Mouse (Mus musculus): ENCODE measurements around the gene Fntb.
"Not testable (repeated sequence)": the region's sequence is repeated elsewhere in the genome, so short reads cannot be mapped to it uniquely, and the experiment has no call there.

Gene Fntb

DNA sequence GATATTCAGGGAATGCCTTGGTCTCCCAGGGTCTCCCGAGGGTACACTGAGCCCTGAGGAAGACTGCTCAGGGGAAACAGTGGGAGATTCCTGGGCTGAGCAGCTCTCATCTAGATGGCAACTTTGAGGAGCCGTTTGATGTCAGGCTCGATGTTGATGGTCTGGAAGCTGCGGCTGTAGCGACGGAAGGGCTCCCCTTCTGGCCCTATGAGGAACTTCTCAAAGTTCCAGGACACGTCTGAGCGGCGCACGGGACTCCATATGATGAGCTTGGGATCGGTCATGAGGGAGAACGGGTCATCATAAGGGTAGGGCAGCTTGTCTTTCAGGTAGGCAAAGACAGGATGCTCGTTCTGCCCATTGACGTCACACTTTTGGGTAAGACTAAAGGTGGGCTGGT lies 27.2 kb downstream of the Fntb start:
- not testable (repeated sequence) for DNase-seq (ENCODE audit: low read depth, low spot score)

DNA sequence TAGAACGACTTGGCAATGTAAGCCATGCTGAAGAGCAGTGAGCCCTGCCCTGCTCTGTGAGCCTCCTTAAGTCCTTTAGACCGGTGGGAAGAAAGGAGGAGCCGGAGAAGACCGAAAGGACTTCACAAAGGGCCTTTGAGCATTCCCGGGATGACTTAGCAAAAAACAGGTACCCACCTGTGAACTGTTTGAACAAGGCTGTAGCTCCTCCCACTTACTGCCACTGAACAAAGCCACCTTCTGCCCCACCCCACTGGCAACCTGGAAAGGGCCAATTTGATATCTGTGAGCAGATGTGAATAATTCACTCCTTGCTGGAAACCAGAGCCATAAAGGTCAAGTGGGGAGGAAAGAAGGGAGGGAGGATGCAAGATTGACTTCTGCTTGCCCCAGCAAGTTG lies 30.0 kb downstream of the Fntb start, which contains the start of gene Gpx2:
TSS of gene Gpx2 (minus strand) at position 205 of the 400 bp plus-strand sequence.
- DNase-seq (ENCODE audit: low read depth, low spot score), result no peak

DNA sequence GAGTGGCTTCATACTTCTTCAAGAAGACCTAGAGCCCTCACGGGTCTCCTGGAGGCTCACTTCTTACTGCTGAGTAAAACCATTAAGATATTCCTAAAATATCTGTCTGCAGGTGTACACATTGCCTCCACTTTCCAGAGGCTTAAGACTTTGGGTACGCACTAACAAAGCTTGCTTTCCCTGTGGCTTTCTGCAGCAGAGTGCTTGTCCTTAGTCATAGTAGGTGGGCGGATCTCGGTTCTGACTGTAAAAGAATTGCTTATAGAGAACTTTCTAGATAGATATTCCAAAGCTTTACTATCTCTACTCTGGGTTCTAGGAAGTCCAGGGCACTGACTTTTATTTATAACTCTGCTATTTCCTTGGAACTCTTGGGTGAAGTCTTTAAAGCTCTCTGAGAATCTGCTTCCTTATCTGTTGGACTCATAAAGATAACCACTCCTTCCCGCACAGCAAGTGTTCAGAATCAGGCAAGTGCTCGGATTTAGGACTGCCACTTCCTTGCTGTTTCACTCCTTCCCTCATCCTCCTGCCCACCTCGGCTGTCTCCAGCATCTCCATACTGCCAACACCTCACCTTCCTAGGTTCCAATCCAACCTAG lies 31.6 kb downstream of the Fntb start:
- no peak for DNase-seq (ENCODE audit: low read depth, low spot score)

DNA sequence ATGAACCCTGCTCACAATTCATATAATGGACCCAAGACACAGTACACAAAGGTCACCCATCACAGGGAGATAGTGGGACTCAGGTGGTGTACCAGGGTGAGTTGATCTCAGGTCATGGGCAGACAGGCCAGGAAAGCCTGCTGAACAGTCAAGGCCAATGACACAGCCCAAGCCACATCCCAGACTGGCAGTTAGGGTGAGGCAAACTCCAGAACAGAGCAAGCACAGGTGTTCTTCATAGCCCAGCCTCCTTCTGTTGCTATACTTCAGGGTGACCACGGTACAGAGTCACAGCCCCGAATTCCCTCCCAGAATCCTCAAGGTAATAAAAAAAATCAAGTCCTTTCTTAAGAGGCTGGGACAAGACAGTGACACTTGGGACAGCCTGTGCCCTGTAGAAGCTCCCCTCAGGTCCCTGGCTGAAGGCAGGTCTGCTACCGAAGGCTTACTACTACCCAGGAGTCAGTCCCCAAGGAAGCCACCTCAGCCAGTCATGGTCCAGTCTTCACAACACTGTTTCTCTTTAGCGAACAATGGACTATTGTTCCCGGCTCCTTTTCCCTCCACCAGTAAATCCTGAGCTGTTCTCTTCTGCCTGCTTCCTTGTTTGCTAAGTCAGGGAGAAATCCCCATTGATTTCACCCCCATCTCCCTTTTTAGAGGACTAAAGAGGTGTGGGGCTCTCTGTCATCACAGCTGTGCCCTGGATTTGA lies 32.8 kb downstream of the Fntb start:
- DNase-seq (ENCODE audit: low read depth, low spot score), result no peak

DNA sequence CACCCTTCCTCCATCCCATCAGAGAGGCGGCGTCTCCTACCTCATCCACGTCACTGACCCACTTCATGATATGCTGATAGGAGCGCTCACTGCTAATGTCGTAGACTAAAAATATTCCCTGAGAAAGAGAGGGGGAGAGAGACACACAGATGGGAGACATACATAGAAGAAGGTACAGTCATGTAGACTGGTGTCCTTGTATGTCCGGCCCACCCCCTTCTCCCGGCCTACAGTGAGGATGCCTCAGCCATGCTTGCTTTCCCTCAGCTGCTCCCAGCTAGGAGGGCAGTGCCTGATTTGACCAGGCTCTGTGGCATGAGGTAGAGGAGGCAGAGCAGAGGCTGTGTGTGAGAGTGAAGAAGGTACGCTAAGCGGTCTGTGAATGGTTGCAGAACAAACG lies 37.6 kb downstream of the Fntb start:
- DNase-seq (ENCODE audit: low read depth, low spot score), result peak; percentile 68

DNA sequence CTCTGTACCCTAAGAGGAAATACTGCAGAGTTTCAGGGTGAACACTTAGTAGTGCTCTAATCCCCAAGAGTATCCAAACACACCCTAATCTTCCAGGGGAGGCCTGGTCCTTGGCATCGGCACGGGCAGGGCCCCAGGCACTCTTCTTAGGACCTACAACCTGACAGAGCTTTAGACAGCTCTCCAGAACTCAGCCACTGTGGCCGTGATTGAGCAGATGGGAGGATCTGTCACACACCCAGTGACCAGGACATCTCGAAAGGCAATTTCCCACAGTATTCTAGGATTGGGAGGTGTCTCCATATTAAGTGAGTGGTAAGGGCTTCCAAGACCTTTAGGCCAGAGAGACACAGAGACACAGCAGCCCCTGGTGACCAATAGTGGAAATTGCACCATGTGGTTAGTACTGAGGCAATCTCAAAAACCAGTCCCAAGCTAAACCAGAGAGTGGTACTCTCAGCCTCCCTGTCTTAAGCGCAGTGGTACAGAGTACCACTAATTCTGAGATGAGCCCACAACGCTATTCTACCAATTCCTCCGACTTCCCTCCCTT lies 38.4 kb downstream of the Fntb start:
- no peak for DNase-seq (ENCODE audit: low read depth, low spot score)

DNA sequence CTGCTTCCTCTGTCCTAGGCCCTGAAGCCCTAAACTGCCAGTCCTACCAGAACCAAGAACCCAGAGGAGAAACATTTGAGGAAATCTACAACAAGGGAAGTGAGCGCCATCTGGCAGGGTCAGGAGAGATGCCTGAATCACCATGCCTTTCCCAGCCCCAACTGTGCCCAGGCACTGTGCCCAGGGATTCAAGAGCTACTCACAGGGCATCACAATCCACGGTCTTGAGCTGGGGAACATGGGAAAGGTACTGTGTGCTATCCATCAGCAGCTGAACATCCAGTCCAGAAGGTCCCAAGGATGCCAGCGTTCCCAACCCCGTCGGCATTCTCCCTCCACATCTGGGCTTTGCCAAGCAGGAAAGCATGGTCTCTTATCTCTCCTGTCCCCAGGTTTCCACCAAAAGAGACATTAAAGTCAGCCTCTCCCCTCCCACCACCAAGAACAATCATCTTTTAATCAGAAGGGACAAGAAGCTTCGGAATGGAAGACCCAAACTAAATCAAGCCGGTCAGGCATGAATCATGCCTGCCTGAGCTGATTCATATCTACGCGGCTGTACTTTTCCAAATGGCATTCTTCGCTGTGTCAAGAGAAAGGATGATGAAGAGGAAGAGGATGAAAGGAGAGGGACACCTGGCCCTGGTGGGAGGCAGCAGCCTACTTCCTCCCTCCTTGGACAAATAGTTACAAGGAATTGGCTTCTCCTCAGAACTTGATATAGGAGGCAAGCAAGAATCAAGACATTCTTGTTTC lies 39.8 kb downstream of the Fntb start:
- DNase-seq (ENCODE audit: low read depth, low spot score), result no peak

DNA sequence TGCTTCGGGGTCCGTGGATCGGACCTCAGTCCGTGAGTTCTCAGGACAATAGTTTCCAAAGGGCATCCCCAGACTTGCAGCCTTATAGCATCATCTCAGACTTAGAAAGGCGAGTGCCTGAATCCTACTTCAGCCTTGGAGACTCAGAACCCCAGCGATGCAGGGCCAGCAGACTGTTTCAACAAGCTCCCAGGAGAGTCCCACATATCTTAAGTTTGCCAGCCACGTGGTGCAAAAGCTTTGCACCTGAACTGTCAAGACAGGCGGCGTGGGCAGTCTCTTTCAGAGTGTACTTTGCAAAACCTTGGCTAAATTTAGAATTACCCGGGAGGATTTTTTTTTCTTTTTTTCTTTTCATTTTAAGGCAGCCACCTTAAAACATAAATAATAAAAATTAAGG lies 42.4 kb downstream of the Fntb start:
- DNase-seq (ENCODE audit: low read depth, low spot score), result peak; percentile 83

DNA sequence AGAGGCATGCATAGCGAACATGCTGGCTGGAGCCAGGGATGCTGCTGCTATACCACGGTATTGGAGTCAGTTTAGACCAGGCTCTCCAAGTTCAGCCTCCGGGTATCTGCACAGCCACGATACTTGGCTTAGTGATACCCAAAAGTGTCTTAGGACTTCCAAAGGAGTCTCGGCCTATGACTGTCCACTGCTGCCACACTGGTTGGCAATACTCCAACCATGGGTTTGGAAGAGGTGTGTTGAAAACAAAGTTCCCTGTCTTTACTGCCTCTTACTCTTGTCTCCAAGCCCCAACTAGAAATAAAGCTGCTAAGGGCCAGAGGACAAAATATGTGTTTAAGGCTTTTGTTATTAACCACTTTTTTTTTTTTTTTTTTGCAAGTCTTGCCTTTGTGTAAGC lies 45.1 kb downstream of the Fntb start:
- no peak for DNase-seq (ENCODE audit: low read depth, low spot score)

DNA sequence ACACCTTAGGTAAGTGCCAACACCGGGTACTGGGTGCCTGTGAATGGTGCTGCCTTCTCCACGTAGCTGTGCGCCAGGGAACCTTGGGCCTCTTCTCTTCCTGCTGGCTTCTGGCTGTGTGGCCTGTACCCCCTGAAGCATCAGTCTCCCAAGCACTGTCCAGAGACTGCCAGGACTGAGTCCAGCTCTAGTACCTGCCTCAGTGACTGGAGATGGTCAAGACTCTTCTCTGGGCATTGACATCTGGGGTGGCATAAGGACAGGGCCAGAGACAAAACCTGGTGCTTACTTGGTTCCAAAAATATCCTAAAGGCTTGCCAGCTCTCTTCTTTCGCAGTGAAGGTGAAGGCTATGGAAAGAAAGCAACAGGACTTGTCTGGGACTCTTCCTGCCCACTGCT lies 45.6 kb downstream of the Fntb start:
- no peak for DNase-seq (ENCODE audit: low read depth, low spot score)

DNA sequence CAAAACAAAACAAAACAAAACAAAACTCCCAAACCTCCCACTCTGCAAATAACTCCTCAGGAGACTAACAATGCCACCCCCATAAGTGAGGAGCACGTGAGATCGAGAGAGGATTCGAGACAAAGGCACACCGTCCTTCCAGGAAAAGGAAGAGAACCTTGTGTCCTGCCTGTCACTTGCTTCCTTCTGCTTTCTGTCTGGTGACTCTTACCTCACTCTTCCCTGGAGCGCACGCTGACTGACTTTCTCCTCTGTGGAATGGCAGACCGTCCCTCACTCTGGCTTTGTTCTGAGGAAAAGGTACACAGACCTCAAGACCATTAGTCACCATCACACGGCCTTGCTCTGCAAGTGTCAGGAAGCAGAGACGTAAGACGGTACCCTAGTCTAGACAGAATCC lies 48.2 kb downstream of the Fntb start:
- no peak for DNase-seq (ENCODE audit: low read depth, low spot score)

DNA sequence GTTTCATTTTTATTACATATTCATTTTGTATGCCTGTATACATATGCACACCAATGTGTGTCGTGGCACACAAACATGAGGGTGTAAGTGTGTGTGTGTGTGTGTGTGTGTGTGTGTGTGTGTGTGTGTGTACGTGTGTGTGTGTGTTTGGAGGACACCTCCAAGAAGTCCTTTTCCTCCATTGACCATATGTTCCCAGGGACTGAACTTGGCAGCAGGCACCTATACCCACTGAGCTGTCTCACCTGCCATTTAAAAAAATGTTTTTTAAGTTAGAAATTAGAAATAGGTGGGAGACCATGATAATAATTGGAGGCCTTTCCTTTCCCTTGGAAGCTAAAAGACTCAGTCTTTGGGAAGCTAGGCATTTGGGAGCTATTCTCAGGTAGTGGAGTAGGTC lies 48.7 kb downstream of the Fntb start:
- DNase-seq (ENCODE audit: low read depth, low spot score), result no peak

DNA sequence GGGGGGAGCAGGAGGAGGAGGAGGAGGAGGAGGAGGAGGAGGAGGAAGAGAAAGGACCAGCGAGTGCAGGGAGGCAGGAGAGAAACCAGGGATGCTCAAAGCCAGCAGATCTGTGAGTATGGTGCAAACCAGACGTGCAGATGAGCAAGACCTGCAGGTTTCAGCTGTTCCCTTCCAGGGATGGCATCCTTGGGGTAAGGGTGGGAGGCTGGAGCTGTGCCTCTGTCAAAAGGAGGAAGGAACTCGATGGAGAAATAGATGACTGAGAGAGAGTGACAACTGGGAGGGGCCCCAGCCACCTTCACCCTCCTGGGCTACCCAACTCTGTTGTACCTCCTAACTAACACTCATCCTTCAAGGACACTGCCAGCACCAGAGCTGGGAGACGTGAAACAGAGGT lies 51.3 kb downstream of the Fntb start:
- DNase-seq (ENCODE audit: low read depth, low spot score), result no peak

DNA sequence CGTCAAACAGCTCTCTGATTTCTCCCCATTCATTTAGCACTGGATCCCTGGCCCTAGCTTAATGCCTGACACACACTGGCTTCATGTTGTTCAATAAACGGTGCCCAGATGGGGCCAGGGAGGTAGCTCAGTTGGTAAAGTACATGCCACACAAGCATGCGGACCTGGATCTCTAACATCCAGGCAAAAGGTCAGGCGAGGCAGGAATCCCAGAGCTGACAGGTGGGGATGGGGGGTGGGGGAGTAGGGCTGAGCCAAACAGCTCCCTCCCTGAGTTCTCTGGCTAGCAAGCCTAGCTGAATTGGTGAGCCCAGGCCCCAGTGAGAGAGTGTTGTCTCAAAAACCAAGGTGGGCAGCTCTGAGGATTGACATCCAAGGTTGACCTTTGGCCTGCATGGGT lies 51.8 kb downstream of the Fntb start:
- no peak for DNase-seq (ENCODE audit: low read depth, low spot score)

DNA sequence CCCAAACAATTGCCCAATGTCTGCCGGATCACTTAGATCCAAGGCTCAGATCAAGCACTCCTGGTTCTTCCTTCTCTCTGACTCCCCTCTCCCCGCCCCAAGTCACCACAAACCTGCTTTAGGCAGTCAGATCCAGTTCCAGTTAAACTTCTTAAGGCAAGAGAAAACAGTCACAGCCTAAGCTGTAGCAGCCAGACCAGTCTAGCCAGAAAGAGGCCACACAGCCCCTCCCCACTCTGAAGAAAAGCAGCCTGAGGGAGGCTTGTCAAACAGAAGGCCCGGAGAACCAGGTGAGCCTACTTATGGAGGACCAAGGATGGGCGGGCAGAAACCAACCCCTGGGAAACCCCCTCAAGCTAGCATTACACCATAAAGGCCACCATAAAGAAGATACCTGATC lies 52.7 kb downstream of the Fntb start:
- no peak for DNase-seq (ENCODE audit: low read depth, low spot score)

DNA sequence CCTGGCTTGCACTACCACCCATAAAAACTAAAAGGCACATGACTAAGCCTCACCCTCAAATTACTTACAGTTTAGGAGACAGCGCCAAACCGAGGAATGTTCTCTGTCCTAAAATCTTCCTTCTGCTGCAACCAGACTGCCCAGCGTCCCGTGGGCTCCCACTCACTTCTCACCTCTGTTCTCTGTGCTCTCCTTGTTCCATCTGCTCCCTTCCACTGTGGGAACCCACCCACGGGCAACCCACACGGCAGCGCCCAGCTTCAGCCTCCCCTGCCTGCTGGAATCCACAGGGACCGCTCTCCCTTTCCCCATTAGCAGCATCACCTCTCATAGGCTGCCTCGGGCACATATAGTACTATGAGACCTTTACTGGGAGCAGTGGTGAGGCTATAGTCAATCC lies 53.5 kb downstream of the Fntb start:
- peak; percentile 84 for DNase-seq (ENCODE audit: low read depth, low spot score)

DNA sequence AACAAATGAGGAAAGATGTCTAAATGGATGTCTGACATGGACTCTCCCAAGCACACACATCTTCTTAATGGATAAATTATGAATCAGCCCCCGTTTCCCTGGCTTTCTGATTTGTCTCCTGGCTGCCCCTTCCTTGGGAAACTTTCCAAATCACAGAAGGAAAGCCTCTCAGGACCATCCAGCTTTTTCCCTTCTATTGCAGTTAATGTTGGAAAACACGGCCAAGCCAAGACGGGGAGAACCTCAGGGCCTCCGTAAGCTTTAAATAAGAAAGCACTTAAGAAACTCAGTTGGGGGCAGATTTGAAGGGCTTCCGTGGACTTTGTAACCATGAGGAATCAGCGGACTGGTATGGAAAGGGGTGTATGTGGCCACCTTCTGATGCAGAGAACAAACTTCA lies 54.4 kb downstream of the Fntb start:
- no peak for DNase-seq (ENCODE audit: low read depth, low spot score)

DNA sequence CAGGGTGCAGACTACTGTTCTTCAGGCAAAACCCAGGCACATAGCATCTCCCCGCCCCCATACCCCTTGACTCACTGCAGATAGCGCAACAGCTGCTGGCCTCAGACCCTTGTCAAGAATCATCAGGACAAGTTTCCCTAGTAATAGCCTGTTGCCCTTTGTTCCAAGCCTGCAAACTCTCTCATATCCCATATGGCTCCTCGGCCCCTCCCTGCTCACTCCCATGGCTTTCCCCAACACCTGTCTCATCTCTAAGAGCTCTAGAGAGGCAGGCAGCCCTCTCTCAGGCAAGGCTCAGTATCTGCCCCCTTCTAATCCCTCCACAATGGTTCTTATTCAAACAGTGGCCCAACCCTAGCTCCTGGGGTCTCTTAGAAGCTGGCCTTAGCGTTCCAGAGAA lies 55.2 kb downstream of the Fntb start:
- no peak for DNase-seq (ENCODE audit: low read depth, low spot score)

DNA sequence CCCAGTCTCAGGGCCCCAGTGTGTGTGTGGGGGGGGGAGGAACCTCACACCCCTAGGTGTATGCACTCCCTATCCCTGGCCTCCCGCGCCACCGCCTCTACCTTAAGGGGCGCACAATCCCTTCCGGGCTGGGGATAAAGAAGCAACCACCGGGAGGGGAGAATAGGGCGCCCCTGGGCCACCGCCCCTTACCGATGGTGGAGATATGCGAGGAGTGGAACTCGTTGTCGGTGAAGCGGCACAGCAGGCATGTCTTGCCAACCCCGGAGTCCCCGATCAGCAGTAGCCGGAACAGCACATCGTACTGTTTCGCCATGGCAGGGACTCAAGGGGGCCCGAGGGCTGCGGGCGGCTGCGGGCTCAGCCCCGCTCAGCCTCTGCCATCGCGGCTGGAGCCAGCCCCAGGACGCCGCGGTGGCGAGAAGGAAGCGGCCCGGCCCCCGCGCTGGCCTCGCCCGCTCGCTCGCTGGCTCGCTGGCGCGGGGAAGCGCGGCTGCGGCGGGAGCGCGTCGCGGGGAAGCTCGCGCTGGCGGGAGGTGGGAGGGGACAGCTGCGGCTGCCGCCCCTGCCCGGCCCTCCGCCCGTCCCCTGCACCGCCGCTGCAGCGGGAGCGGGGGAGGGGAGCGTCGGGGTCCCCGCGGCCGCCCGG lies 56.7 kb downstream of the Fntb start:
- DNase-seq (ENCODE audit: low read depth, low spot score), result no peak

DNA sequence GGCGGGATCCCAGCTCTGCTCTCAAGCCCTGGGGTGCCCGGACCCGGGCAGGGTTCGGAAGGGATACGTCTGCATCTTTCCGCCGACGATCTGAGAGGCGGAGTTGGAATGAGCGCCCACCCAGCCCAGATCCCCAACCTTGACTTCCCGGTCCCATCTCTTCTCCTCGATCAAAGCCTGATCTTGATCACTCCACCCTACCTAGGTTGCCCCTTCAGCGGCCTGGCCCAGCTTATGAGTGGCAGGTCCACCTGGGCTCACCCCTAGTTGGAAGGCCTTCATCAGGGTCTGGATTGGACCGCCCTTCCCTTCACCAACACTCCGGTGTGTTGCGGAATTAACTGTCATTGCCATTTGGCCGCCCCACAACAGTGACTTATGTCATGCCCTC lies 57.3 kb downstream of the Fntb start, which contains the start of gene Rab15:
TSS of gene Rab15 (minus strand) at position 258 of the 391 bp plus-strand sequence.
- no peak for DNase-seq (ENCODE audit: low read depth, low spot score)

DNA sequence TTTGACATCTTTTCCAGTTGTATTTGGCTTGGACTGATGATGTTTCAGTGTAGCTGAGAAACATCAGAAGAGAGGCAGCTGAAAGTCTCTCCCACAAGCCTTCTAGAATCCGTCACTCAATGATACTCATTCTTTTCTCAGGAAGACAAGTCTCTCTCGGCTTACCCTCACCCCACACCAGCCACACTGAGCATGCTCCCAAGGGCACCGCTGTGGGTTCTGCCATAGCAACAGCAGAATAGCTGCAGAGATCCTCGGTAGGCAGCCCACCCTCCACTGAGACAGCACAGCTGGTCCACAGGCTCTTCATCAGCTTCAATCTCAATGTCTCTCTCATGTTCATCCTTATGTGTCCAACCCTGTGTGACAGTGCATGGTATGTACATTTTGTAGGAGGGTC lies 59.9 kb downstream of the Fntb start:
- no peak for DNase-seq (ENCODE audit: low read depth, low spot score)

DNA sequence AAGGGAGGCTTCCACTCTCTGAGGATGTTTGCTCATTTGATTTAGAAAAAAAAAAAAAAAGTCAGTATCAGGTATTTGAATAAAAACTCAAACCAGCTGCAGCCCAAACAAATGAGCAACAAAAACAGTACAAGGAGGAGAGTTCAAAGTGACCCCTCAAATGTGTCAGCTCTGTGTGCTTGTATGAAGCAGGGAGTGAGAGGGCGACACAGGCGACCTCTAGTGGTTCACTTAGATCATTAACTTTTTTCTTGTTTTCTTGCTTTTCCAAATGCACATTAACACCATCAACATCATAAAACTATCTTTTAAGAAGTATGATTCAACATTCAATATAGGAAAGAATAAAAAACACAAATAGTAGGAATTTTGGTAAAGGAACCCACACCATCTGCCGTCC lies 67.3 kb downstream of the Fntb start:
- DNase-seq (ENCODE audit: low read depth, low spot score), result no peak

All from telencephalon, adult 2 months (tissue).